Mouse (Mus musculus): ENCODE data around the gene Oxct1. TPM values are rescaled to one million over a fixed set of nuclear protein-coding genes. Genes with fewer than 3 reads are reported as not detected.
A peak's percentile ranks its signal among the peaks of the same experiment; 100 is the strongest.

Gene Oxct1
- polyA plus RNA-seq, 1 experiment from 2014 or later = 424 TPM

DNA sequence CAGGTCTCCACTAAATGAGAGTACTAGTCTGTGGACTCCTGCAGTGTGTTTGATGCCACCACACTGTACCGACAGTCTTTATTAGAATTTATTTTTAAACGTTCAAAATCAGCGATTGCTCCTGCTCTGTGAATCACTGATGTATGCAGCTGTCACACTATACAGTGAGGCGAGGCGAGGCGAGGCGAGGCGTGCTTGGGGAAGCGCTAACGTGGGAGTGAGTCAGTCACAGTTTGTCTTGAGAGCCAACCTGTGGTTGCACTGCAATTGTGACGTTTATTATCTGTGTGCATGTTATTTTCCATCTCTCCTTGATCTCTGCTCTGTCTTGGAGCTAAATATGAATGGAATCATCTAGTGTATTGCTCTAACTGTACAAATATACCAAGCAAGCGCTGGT is 113.3 kb downstream of the Oxct1 start:
- no peak overlapping the region for H3K4me2 ChIP-seq
- no peaks in the 10 kb centered on the region for H3K9me3 ChIP-seq (replicated peaks)
- no peaks in the 10 kb centered on the region for H3K4me1 ChIP-seq
- no peak overlapping the region for H3K9ac ChIP-seq (replicated peaks)
- ATAC-seq (ENCODE audit: low FRiP score) = no peak
- 88% methylated on average over 12 of the region's 12 CpGs for WGBS
- H3K4me3 ChIP-seq (replicated peaks) = no peak overlapping the region
- H3K36me3 ChIP-seq = peaks cover 21% of the 10 kb centered on the region
- H3K27me3 ChIP-seq (replicated peaks) = no peaks in the 10 kb centered on the region
- H3K27ac ChIP-seq (replicated peaks) = no peak overlapping the region

DNA sequence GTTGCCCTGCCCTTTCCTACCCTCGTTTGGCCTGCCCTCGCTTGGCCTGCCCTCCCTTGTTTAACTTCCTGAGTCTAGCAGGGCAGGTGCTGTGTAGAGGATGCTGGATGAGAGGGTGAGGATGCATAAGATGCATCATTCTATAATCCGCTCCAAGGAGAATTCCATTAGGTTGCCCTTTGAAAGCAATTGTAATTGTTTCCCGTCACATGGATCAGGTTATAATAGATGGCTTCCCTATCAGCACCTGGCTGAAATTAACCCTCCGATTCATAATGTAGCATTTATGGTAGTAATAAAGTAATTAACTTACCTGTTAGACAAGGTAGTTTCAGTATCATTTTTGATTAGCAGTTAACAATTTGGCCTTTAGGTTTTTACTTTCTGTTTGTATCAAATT is 119.2 kb downstream of the Oxct1 start:
- H3K4me3 ChIP-seq (replicated peaks) = no peak overlapping the region
- H3K9me3 ChIP-seq (replicated peaks) = no peaks in the 10 kb centered on the region
- no peak overlapping the region for H3K27ac ChIP-seq (replicated peaks)
- H3K4me1 ChIP-seq = no peaks in the 10 kb centered on the region
- ATAC-seq (ENCODE audit: low FRiP score) = no peak
- H3K9ac ChIP-seq (replicated peaks) = no peak overlapping the region
- H3K36me3 ChIP-seq = peaks cover 20% of the 10 kb centered on the region
- 86% methylated on average over 5 of the region's 5 CpGs for WGBS
- H3K4me2 ChIP-seq = no peak overlapping the region
- no peaks in the 10 kb centered on the region for H3K27me3 ChIP-seq (replicated peaks)

DNA sequence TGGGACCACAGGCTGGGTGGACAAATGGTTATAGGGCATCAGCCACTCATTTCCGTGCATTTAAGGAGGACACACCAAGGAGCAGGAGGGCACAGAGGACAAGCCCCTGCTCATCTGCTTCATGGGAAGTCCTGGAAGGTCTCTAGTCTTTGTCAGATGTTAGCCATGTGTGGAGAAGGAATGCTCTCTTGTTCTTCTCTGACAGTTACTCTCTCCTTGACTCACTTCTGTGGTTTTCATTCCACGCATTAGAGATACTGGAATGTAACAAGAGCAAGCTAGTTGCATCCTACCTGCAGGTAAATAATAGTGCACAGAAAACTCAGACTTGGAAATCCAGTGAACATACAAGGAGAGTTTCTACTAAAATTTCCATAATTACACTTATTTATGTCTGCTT is 121.5 kb downstream of the Oxct1 start:
- Histone ChIP-seq H3K36me3 (peaks cover 23% of the 10 kb centered on the region), H3K27ac (replicated peaks) (no peak overlapping the region), H3K27me3 (replicated peaks) (no peaks in the 10 kb centered on the region), H3K4me3 (replicated peaks) (no peak overlapping the region), H3K9ac (replicated peaks) (no peak overlapping the region), H3K9me3 (replicated peaks) (no peaks in the 10 kb centered on the region), H3K4me1 (no peaks in the 10 kb centered on the region), H3K4me2 (no peak overlapping the region)
- no peak for ATAC-seq (ENCODE audit: low FRiP score)
- WGBS = 95% methylated on average over 2 of the region's 2 CpGs

DNA sequence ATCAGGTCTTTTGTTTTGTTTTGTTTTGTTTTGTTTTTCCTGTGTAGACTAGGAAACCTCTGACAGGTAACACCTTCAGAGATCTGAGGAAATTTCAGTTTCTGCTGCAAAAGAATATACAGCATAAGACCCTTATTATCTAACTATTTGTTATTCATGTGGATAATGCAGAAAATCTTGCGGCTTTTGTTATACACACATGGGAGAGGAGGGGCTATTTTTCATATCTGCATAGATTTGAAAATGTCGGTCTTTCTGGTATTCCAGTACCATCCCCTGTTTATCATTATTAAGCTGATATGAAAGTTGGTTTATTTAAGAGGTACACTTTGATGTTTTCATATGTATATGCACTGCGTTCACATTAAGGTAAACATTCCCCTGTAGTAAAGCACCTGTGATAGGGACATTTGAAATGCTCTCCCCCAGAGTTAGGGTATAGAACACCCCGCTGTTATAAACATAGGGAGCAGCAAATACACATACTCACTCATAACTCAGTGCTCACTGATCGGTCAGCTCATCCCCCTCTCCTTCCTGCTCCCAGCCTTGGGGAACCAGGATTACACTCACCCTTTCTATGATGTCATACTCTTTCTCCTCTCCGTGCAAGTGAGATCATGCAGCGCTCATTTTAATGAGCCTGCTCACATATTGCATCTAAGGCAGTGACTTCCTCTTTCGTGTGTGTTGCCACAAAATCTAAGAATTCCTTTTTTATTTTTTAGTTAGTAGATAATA is 122.6 kb downstream of the Oxct1 start:
- no peaks in the 10 kb centered on the region for H3K9me3 ChIP-seq (replicated peaks)
- 92% methylated on average over 8 of the region's 8 CpGs for WGBS
- ATAC-seq (ENCODE audit: low FRiP score) = no peak
- no peak overlapping the region for H3K4me3 ChIP-seq (replicated peaks)
- H3K9ac ChIP-seq (replicated peaks) = no peak overlapping the region
- H3K4me2 ChIP-seq = no peak overlapping the region
- H3K4me1 ChIP-seq = no peaks in the 10 kb centered on the region
- no peaks in the 10 kb centered on the region for H3K27me3 ChIP-seq (replicated peaks)
- H3K27ac ChIP-seq (replicated peaks) = no peak overlapping the region
- peaks cover 31% of the 10 kb centered on the region for H3K36me3 ChIP-seq

DNA sequence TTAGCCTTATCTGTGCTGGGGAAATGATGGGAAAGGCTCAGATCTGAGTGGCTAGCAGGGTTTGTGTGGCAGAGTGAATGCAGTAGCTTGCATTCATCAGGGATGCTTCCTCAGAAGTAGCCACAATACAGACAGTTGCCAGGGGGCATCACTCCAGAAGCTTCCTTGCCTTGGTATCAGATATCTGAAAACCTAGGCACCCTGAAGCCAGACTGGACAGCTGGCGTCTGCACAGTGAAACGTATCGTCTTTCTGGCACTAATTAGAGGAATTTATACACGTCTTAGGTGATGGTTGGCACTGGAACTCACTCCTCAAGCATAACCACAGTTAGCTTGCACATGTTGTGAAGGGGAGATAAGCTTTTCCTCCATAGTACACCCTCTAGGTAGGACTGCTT is 128.5 kb downstream of the Oxct1 start:
- Histone ChIP-seq H3K36me3 (peaks cover 28% of the 10 kb centered on the region), H3K27me3 (replicated peaks) (no peaks in the 10 kb centered on the region), H3K4me3 (replicated peaks) (no peak overlapping the region), H3K4me1 (no peaks in the 10 kb centered on the region), H3K9ac (replicated peaks) (no peak overlapping the region), H3K9me3 (replicated peaks) (no peaks in the 10 kb centered on the region), H3K4me2 (no peak overlapping the region), H3K27ac (replicated peaks) (no peak overlapping the region)
- no peak for ATAC-seq (ENCODE audit: low FRiP score)
- 89% methylated on average over 4 of the region's 4 CpGs for WGBS

DNA sequence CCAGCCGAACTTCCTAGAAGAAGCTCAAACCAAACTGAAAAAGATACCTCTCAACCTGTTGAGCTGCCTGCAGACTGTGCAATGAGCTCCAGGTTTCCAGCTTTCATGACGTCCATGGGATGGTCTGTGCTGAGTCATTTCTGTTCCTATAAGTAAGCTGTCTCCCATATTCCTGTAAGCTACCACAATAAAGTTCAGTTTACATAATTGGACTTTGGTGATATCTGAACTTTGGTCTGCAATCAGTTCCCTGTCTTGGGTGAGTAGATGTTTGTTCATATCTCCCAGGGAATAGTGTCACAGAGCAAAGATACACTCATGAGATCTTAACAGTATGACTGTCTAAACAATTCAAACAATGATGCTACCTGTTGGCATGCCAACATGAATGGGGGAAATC is 141.8 kb downstream of the Oxct1 start:
- WGBS = 84% methylated on average over 2 of the region's 2 CpGs
- no peak for ATAC-seq (ENCODE audit: low FRiP score)

DNA sequence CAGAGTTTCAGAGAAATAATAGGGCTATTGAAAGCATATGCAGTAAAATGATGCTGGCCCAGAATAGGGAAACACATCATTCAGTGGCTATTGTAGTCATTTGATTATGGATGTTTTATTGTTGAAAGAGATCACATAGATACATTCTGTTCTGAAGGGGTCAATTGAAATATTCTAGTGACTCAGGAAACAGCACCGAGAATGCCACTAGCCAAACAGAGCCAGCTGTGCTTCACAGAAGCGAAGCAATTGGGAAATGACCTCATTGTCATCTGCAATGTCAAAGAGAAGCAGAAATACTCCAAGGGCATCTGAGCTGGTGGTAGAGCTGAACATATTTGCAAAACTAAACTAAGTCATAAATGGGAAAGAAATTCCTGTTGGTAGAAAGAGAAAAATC is 145.4 kb downstream of the Oxct1 start:
- ATAC-seq (ENCODE audit: low FRiP score) = no peak
- Histone ChIP-seq H3K4me3 (replicated peaks) (no peak overlapping the region), H3K27me3 (replicated peaks) (no peaks in the 10 kb centered on the region), H3K27ac (replicated peaks) (no peak overlapping the region), H3K36me3 (no peaks in the 10 kb centered on the region), H3K9ac (replicated peaks) (no peak overlapping the region), H3K4me1 (no peaks in the 10 kb centered on the region), H3K4me2 (no peak overlapping the region), H3K9me3 (replicated peaks) (no peaks in the 10 kb centered on the region)
- 71% methylated on average over 2 of the region's 2 CpGs for WGBS

More for the DNA sequence above, 141.8 kb downstream of the Oxct1 start:
- Histone ChIP-seq H3K4me3 (replicated peaks) (no peak overlapping the region), H3K4me2 (no peak overlapping the region), H3K9me3 (replicated peaks) (no peaks in the 10 kb centered on the region), H3K36me3 (no peaks in the 10 kb centered on the region), H3K27ac (replicated peaks) (no peak overlapping the region), H3K9ac (replicated peaks) (no peak overlapping the region), H3K27me3 (replicated peaks) (no peaks in the 10 kb centered on the region), H3K4me1 (no peaks in the 10 kb centered on the region)

DNA sequence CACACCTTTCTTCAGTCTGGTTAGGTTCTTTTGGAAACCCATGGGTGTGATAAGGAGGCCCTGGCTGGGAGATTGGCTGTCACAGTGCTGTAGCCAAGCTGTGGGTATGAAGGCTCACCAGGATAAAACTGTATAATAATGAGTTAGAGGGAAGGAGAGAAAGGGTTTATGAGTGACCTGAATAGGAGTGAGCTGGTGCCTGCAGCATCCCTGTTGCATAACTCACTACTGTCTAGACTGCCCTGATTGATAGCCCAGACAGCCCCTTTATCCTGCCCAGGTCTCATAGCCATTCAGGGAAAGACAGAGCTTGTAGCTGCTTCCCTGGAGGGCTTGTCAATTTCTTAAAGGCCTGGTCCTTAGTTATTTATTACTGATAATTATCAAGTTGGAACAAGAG is 171.7 kb downstream of the Oxct1 start:
- H3K9me3 ChIP-seq (replicated peaks) = no peaks in the 10 kb centered on the region
- no peak overlapping the region for H3K27ac ChIP-seq (replicated peaks)
- H3K4me1 ChIP-seq = no peaks in the 10 kb centered on the region
- ATAC-seq (ENCODE audit: low FRiP score) = peak; percentile 61
- no peak overlapping the region for H3K4me3 ChIP-seq (replicated peaks)
- H3K9ac ChIP-seq (replicated peaks) = no peak overlapping the region
- no peaks in the 10 kb centered on the region for H3K27me3 ChIP-seq (replicated peaks)
- H3K36me3 ChIP-seq = no peaks in the 10 kb centered on the region
- no peak overlapping the region for H3K4me2 ChIP-seq

Other genes with a start within 250 kb of the Oxct1 start
- gene Fbxo4, start 46.8 kb upstream of the Oxct1 start, polyA plus RNA-seq (2015; fragmentation: Nextera tagmentation; extraction: Ambion mirVana) = 9.0 and 10.7 TPM in 2 replicates
- gene AW549877, start 30.6 kb upstream of the Oxct1 start, polyA plus RNA-seq (2015; fragmentation: Nextera tagmentation; extraction: Ambion mirVana) = 34.2 and 34.4 TPM in 2 replicates